Mouse (Mus musculus): ENCODE measurements around the gene Olfml1. TPM values are rescaled to one million over a fixed set of nuclear protein-coding genes. Genes with fewer than 3 reads are reported as not detected.

Gene Olfml1
- polyA plus RNA-seq, 1 experiment from 2014 or later = 12.3 TPM

GRCm38 (mm10) chr7:107628383-107628782 lies 61.1 kb downstream of the Olfml1 start:
- H3K27me3 ChIP-seq (replicated peaks; ENCODE audit: low read depth, poor library complexity, severe bottlenecking) = no peaks in the 10 kb centered on the region
- no peak overlapping the region for H3K4me3 ChIP-seq
- H3K36me3 ChIP-seq (replicated peaks) = no peaks in the 10 kb centered on the region
- no peaks in the 10 kb centered on the region for H3K4me1 ChIP-seq
- no peak for DNase-seq (ENCODE audit: low spot score)
- no peak overlapping the region for H3K27ac ChIP-seq (replicated peaks)
- no peaks in the 10 kb centered on the region for H3K9me3 ChIP-seq

GRCm38 (mm10) chr7:107633201-107633600 lies 66.0 kb downstream of the Olfml1 start:
- no peaks in the 10 kb centered on the region for H3K36me3 ChIP-seq (replicated peaks)

GRCm38 (mm10) chr7:107637398-107637797 lies 70.2 kb downstream of the Olfml1 start:
- Histone ChIP-seq H3K27me3 (replicated peaks; ENCODE audit: low read depth, poor library complexity, severe bottlenecking) (no peaks in the 10 kb centered on the region), H3K4me1 (no peaks in the 10 kb centered on the region), H3K9me3 (no peaks in the 10 kb centered on the region), H3K36me3 (replicated peaks) (no peaks in the 10 kb centered on the region), H3K4me3 (no peak overlapping the region), H3K27ac (replicated peaks) (no peak overlapping the region)
- 88% methylated on average over 7 of the region's 7 CpGs for WGBS
- no peak for DNase-seq (ENCODE audit: low spot score)

More at GRCm38 (mm10) chr7:107633201-107633600, 66.0 kb downstream of the Olfml1 start:
- WGBS = 94% methylated on average over 4 of the region's 4 CpGs
- no peaks in the 10 kb centered on the region for H3K9me3 ChIP-seq
- DNase-seq (ENCODE audit: low spot score) = no peak
- no peak overlapping the region for H3K27ac ChIP-seq (replicated peaks)
- no peaks in the 10 kb centered on the region for H3K27me3 ChIP-seq (replicated peaks; ENCODE audit: low read depth, poor library complexity, severe bottlenecking)
- H3K4me3 ChIP-seq = no peak overlapping the region
- H3K4me1 ChIP-seq = no peaks in the 10 kb centered on the region

- Histone ChIP-seq H3K4me1 (no peaks in the 10 kb centered on the region), H3K27me3 (replicated peaks; ENCODE audit: low read depth, poor library complexity, severe bottlenecking) (no peaks in the 10 kb centered on the region), H3K9me3 (no peaks in the 10 kb centered on the region), H3K4me3 (no peak overlapping the region), H3K36me3 (replicated peaks) (no peaks in the 10 kb centered on the region), H3K27ac (replicated peaks) (no peak overlapping the region)
- WGBS = 89% methylated on average over 5 of the region's 5 CpGs
- no peak for DNase-seq (ENCODE audit: low spot score)
Observed at GRCm38 (mm10) chr7:107638026-107638425, 70.8 kb downstream of the Olfml1 start.

Other genes with a start within 250 kb of the Olfml1 start
- gene Syt9, start 196.7 kb upstream of the Olfml1 start, polyA plus RNA-seq (2016; fragmentation: Nextera tagmentation; extraction: Ambion mirVana) = 2.2 and 2.8 TPM in 2 replicates
- gene Ppfibp2, start 27.8 kb downstream of the Olfml1 start, polyA plus RNA-seq (2016; fragmentation: Nextera tagmentation; extraction: Ambion mirVana) = 21.5 and 24.0 TPM in 2 replicates
- not detected in 2 replicates for gene 5330417H12Rik, start 57.7 kb downstream of the Olfml1 start, polyA plus RNA-seq (2016; fragmentation: Nextera tagmentation; extraction: Ambion mirVana)
- gene Cyb5r2, start 190.6 kb downstream of the Olfml1 start, polyA plus RNA-seq (2016; fragmentation: Nextera tagmentation; extraction: Ambion mirVana) = 0.64 and 0.72 TPM in 2 replicates
- not detected in 2 replicates for gene Ovch2, start 233.8 kb downstream of the Olfml1 start, polyA plus RNA-seq (2016; fragmentation: Nextera tagmentation; extraction: Ambion mirVana)
- gene Olfr467, start 244.8 kb downstream of the Olfml1 start, polyA plus RNA-seq (2016; fragmentation: Nextera tagmentation; extraction: Ambion mirVana) = not detected in 2 replicates

Data from embryonic facial prominence, embryonic 10.5 days (tissue).